Mouse (Mus musculus): ENCODE measurements at regions not wholly inside any gene's neighbourhood (a gene's known extent, or its start where the extent isn't known, plus 50 kb on each side); places are given as distances from the start of the nearest gene placed in this dataset.
"Not testable (repeated sequence)": the region's sequence is repeated elsewhere in the genome, so short reads cannot be mapped to it uniquely, and the experiment has no call there.

DNA sequence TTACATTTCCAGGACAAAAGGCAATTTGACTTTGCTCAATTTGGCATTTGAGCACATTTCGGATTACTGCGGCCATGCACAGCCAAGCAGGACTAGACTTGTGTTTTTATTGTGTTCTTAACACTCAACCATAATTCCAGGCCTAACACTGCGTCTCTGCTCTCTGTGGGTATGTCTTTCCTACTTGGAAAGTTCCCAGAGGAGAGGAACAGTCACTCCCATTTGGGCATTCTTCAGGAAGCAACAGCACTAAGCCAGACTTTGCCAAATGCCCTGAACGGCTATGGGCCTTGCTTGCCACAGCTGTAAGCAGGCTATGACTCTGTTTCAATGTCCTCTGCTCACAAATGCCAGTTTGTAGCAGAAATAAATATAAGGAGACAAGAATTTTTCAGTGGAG, 56.5 kb upstream of the Pdk3 start:
- DNase-seq (ENCODE audit: low read depth, low spot score), result no peak

DNA sequence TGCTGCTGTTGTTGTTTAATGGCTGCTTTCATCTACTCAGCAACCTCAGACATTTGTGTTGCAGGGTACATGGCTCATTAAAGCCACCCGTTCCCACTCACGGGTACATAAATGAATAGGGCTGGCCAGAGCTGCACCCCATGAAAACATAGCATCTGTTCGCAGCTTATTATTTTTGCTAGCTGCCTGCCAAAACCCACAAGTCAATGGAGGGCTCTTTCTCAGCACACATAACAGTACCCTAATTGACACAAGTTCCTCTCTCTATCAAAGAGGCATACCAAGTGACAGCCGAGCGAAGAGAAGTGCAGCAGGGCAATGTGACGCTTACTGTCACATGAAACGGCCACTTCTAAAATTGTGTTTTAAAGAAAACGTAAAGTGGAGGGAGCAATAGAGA, 57.0 kb upstream of the Pdk3 start:
- no peak for DNase-seq (ENCODE audit: low read depth, low spot score)

DNA sequence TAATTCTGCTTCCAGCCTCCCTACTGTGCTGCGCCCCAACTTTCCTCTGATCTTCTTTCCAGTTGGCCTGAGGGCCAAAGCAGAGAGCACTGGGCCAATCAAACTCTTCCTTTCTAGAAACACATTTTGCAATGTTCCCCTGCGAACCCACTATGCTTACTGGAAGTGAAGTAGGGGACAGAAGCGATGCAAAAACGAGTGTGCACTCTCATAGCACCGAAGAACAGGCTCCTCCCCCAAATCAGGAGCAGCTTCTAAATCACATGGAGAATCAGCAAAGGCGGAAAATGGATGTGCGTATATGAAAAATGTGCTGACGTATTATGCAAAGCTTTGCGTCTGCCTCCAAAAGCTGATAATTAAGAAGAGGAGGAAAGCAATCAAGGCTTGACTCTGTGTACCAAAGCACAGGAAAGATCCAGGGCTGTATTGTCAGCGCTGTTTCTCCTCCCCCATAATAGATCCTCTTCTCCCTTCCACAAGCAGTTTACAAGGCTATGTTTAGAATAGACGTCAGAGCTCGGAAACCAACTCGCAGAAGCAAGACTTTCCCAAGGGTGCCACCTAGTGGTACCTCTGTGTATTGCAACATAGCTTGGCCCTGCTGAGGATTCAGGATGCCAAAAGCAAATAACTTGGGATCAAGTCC, 57.5 kb upstream of the Pdk3 start:
- DNase-seq (ENCODE audit: low read depth, low spot score), result peak; percentile 46

DNA sequence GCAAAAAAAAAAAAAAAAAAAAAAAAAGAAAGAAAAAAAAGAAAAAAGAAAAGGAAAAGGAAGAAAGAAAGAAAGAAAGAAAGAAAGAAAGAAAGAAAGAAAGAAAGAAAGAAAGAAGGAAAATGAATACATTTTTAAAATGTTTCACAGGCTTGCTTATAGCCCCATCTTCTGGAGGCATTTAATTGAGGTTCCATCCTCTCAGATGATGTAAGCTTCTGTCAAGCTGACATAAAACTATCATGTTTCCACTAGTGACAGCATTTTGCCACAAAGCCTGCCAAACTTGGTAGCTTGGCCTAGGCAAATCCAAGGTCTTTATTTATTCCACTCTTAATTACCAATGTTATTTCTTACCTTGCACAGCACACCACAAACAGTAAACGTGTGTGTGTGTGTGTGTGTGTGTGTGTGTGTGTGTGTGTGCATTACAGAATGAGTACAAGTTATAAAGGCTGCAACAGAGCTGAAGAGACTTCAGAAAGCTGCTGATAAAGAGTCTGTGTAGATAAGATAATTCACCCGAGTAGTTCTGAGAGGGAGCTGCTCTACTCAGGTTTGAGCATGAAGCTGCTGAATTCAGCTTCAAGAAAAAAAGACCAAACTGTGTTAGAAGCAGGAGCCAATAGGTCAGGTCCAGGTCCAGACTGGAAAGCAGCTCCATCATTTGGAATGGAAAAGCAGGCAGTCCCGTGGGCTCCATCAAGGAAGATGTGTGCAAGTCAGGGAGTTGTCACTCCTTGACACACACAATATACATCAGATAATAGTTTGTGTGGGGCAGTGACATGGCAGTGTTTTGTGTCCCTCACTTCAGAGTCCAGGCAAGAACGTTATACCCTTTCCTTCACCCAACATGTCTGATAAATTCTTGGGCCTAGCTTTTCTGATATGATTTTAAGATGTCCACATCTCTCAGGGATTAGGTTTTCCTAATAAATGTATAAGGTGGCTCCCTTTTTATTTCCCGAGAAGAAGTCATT, 65.1 kb upstream of the Pdk3 start:
- DNase-seq (ENCODE audit: low read depth, low spot score), result no peak

DNA sequence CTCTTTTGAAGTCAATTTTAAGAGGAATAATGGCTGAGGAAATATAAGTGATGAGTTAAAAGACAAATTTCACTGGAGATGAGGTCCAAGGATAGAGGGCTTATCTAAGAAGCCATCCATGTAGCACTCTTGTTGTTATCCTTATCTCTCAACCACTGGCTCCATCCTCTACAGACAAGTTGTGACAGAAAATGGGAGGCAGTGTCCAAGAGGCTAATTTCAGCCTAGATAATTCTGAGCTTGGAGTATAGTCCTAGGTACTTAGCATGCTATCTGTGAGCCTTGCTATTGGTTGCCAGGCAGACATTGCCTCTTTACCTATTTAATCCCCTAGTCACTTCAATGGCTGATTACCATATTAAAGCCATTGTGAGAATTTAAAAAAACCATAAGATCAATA, 65.2 kb upstream of the AU015836 start:
- DNase-seq (ENCODE audit: low read depth, low spot score), result no peak

DNA sequence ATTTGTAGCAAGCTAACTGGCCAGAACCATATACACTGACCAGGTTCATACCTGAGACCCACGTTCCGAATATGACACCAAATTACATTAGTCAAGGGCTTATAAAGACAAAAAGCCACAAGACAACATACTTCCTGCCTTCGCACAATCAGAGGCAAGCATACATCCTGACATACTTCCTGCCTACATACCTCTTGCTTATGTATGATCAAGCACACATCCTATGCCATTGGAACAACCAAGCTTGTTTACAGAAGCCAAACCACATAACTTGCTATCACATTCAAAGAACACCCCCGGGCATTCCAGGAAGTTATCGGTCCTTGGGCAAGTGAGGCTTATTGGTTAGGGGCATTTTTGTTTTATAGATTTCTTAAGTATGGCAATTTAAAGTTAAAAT, 62.9 kb upstream of the AU015836 start:
- no peak for DNase-seq (ENCODE audit: low read depth, low spot score)

DNA sequence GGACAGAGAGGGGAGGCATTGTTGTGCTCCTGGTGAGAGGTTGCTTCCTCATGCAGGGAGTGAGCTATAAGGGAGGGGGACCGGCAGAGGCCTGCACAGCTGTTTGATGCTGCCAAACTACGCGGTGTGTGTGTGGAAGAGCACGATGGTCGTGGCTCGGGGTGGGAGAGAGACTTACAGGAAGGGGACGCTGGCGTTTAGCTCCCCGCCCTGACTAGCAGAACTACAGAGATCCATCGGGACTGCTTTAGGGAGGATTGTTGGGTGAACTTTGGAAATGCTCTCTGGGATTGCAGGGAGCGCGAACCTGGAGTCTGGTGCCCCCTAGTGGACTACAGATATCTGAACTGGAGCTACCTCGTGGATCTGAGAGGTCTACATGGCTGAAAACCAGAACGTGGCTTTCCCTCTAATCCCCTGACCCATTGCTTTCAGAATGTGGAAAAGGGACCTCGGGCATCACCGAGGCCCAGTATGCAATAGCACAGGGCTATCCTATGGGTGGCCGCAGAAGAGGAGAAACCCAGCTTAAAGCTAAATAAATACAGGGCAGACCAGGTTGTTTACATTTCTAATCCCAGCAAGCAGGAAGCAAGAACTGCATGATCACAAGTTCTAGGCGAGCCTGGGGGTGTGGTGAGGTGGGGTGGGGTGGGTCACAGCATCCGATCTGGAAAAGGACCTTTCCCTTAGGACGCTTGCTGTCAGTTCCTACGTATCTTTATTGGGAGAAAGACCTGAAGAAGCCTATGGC, 57.2 kb upstream of the AU015836 start:
- no peak for DNase-seq (ENCODE audit: low read depth, low spot score)

DNA sequence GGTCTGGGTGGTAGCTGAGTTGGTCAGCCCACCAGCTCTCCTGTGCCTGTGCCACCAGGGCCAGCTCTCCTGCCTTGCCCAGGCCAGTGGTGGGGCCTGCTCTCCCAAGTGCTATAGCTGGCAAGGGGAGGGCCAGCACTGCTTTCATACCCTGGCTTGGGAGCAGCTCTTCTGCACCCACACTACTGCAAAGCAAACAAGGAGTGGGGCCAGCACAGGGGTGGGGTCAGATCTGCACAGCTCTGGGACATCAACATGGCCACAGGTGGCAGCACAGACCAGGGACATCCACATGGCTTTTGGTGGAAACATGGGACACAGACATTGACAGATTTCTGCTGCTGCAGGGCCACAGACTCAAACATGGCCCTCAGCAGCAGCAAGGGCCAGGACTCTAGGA, 52.9 kb upstream of the AU015836 start:
- DNase-seq (ENCODE audit: low read depth, low spot score), result no peak

DNA sequence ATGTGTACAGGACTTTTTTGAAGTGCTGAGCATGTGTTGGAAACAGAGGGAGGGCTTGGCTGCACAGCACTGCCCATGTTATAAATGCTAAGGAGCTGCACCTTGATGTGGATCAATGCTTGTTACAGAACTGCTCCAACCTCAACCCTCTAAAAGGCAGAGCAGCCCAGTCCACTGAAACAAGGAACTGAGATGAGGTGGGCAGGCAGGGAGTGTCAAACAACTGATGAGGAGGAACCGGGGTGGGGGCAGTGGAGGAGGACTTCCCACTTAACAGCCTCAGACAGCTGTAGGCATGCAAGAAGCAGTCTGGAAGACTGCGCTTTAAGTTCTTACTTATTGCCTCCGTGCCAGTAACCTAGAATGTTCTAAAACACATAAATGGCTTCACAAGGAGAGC, 51.1 kb upstream of the AU015836 start:
- DNase-seq (ENCODE audit: low read depth, low spot score), result not testable (repeated sequence)

Data from brain, embryonic 18.5 days (tissue).